Mouse (Mus musculus): ENCODE measurements around the gene Lce3d.

Lce3d gene

DNA sequence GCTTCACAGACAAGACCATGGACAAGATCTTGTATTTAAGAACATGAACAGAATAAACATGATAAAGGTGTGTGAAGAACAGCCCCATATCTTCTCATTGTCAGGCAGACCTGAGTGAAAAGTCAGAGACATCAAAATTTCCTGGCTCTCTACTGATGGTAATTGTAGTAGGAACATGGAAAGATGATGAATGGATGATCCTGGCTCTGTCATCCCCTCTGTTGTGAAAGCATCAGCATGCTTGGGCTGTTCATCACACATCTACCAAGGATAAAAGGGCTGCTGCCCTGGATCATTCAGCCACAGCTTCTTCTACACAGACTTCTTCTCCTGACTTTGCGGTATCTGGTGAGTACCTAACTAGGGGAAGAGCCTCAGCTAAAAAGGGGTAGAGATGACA, at the start of gene Lce3d:
Gene Lce3d, plus strand, starts transcription at position 301 of the 400 bp plus-strand sequence.
- DNase-seq (ENCODE audit: low spot score), result no peak

DNA sequence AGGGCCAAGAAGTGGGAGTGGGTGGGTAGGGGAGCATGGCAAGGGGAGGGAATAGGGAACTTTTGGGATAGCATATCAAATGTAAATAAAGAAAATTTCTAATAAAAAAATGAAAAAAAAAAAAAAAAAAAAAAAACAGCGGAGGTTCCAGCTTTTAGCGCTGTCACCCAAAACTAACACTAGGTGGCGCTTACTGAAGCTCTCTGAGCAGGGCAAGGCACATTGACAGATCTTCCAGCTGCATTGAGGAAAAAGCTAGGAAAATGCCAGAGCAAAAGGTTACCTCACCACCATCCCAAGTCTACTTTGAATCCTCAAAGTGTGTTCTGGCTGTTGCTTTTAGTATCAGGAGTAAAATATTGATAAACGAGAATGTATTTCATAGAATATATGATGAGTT, 49.6 kb upstream of the Lce3d start:
- DNase-seq (ENCODE audit: low spot score), result no peak

DNA sequence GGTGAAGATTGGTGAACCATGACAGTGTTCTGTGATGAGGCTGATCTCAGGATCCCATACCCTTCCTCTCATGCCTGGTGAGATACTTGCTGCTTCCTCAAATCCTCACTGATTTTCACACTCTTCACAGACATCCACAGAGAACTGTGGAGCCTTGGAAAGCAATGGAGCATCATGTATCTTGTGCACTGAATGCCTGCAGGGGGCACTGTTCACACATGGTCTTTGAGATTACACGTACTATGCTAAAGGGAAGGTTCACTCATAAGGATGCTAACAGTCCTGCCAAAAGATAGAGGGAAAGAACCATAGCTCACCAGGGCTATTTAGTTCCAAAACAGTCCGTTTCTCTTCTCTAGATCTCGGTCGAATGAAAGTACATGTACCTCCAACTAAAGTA, 36.8 kb upstream of the Lce3d start:
- DNase-seq (ENCODE audit: low spot score), result no peak

DNA sequence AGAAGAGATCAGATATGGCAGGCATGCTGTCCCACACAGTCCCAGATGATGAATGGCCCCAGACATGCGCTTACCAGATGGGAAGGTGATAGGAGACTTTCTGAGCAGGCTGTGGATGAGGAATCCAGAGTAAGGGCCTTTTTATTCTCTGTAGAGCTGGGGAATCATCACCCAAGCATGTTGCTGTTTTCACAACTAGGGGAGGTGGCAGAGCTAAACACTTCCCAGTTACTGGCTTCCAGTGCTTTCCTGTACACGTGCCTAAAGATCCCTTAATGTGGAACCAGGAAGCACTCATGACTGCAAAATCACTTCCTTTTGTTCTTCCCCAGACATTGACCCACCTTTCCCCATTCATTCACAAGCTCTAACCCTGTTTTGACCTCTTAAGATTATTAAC, 31.1 kb upstream of the Lce3d start, which contains the start of gene Lce3a:
Gene Lce3a, minus strand, starts transcription at position 101 of the 400 bp plus-strand sequence.
- no peak for DNase-seq (ENCODE audit: low spot score)

DNA sequence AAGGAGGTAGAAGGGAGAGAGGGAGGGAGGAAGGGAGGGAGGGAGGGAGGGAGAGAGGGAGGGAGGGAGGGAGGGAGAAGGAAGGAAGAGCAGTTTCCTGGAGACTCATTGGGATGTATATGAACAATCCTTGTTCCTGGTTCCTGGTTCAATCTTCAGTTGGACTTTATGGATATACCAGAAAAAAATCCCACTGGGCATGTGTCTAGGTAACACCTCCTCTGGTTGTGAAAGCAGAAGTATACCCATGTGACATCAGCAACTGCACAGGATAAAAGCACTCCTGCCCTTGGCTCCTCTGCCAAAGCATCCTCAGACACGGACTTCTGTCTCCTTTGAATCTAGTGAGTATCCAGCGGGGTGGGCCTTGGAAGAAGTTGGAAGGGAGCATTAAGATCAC, 24.5 kb upstream of the Lce3d start, which contains the start of gene Lce3b:
Gene Lce3b, plus strand, starts transcription at position 301 of the 400 bp plus-strand sequence.
- DNase-seq (ENCODE audit: low spot score), result no peak

DNA sequence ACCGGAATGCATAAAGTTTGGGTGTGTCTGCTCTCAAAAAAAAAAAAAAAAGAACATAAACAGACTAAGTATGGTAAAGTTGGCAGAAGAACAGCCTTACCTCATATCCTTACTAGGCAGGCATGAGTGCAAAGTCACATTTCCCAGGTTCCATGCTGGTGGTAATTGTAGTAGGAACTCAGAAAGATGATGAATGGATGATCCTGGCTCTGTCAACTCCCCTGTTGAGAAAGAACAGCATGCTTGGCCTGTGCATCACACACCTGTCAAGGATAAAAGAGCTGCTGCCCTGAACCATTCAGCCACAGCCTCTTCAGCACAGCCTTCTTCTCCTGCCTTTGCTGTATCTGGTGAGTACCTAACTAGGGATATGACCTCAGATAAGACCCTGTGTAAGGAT, 13.0 kb upstream of the Lce3d start, which contains the start of gene Lce3c:
Gene Lce3c, plus strand, starts transcription at position 301 of the 400 bp plus-strand sequence.
- DNase-seq (ENCODE audit: low spot score), result no peak

DNA sequence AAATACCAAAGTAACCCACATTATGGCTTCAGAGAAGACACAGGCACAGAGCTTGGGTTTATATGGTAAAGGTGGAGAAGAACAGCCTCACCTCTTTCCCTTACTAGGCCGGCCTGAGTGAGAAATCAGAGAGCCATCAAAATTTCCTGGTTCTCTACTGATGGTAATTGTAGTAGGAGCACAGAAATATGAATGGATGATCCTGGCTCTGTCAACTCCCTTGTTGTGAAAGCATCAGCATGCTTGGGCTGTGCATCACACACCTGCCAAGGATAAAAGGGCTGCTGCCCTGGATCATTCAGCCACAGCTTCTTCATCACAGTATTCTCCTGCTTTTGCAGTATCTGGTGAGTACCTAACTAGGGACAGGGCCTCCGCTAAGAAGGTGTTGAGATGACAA, 9.6 kb downstream of the Lce3d start, which contains the start of gene Lce3e:
Gene Lce3e, plus strand, starts transcription at position 301 of the 400 bp plus-strand sequence.
- DNase-seq (ENCODE audit: low spot score), result no peak

DNA sequence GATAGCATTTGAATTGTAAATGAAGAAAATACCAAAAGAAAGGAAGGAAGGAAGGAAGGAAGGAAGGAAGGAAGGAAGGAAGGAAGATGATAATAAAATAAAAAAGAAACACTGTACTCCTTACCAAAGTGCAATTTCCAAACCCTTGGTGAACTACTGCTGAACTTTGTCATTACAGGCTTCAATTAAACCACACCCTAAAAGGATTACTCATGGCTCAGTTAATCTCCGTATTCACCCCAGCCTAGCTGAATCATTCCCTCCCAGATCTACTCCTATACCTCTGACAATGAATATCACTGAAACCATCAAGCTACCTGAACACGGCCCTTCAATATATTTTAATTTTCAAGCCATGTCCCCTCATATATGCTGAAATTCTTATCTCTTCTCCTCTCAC, 21.3 kb downstream of the Lce3d start:
- no peak for DNase-seq (ENCODE audit: low spot score)

DNA sequence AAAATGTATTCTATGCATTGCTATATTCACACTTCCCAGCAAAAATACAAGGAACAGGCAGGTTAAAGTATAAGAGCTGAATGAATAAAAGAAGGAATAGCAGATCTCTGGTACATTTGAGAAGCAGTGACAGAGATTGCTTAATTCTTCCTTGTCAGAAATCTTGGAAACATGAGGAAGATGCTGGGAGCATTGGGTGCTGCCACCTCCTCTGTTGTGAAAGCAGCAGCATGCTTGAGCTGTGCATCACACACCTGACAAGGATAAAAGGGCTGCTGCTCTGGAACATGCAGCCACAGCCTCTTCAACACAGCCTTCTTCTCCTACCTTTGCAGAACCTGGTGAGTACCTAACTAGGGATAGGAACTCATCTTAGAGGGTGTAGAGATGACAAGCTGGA, 34.7 kb downstream of the Lce3d start, which contains the start of gene Lce3f:
Gene Lce3f, plus strand, starts transcription at position 301 of the 400 bp plus-strand sequence.
- DNase-seq (ENCODE audit: low spot score), result no peak

DNA sequence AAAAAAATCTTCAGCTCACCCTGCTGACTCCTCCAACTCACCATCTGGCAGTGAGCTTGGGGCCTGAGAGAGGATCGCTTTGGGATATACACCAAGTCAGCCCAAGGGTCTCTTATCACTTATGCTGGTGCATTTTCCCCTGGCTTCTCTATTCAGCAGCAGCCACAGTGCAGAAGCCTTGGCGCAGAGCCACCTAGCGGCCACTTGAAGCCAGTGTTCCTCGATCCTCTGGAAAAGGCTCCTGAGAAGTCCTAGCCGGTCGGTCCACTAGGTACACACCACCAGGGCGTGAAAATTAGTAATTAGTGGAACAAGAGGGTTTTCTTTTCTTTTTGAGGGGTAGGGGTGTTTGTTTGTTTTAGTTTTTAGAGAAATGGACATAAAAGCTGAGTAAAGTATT, 41.5 kb downstream of the Lce3d start:
- DNase-seq (ENCODE audit: low spot score), result peak; percentile 43

DNA sequence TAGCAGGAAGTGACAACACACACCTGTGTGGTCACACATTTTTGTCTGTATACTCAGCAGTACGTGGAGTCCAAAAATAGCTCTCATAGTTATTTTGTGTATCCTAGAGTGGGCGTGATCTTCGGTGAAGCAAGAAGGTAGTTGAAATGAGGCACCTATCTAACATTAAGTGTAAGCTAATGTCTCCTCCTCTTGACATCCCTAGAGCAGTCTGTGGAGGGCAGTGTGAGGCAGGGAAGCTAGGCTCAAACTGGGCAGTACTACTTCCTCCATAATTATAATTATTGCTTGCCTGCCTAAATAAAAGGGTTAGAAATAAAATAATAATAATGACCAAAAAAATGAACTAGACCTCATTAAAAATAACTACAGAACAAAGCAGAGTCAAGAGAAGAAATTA, 43.4 kb downstream of the Lce3d start:
- DNase-seq (ENCODE audit: low spot score), result no peak

DNA sequence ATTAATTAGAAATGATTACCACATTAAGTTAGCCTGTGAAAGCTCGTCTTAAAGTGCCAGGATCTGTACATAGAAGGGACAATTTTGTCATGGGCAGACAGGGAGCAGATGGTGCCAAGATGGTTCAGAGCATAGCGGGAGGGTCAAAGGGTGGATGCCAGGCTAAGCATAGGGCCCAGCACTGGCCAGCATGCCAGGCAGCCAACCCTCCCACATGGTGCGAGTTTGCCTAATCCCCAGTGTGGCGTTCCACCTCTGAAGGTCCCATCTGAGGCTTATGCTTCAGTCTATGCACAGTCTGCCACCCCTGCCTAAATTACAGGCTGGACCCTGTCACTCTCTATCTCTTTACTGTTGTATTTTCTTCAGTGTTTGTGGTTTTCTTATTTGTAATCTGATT, 45.7 kb downstream of the Lce3d start:
- DNase-seq (ENCODE audit: low spot score), result no peak

Data from lung, postnatal 25 days (tissue).